Mouse (Mus musculus) G1E (cell line): ENCODE measurements around the gene Gpm6a.

Experiments used
- CTCF ChIP-seq: IDR thresholded peaks from 2 replicates; pipeline ENCODE4 v1.5.1; 2012; ENCODE audit warnings: low read depth, low read length, inconsistent platforms, mixed read lengths
- GATA1 ChIP-seq: IDR thresholded peaks from 2 replicates; pipeline ENCODE4 v1.6.1; 2012; ENCODE audit warnings: borderline replicate concordance, low read length, inconsistent platforms, mixed read lengths
- POLR2AphosphoS5 ChIP-seq: IDR thresholded peaks from 2 replicates; pipeline ENCODE4 v1.6.1; 2012; ENCODE audit warnings: low read depth, low read length, inconsistent platforms; ENCODE audit not compliant: insufficient replicate concordance

DNA sequence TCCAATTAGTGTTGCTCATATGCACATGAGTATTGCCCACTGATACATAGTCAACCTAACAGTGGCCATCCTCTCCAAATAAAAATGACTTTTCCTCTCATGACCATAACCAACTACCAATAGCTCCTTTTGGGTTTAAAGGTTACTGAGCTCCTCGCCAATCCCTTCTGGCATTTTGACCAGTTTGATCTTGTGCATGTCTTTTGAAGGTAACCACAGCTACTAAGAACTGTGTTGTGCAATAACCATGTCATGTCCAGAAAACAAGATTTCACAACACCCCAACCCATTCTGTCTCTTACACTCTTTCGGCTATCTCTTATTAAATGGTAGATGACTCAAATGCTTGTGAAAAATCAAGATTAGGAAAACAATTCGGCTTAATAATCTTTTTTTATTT lies 29.7 kb upstream of the Gpm6a start:
- no peak for TF ChIP-seq CTCF
- TF ChIP-seq GATA1: no peak
- no peak for TF ChIP-seq POLR2AphosphoS5
